Mouse (Mus musculus): ENCODE data around the gene Tulp2.
"Not testable (repeated sequence)": the region's sequence is repeated elsewhere in the genome, so short reads cannot be mapped to it uniquely, and the experiment has no call there.

Tulp2 gene

GRCm38 (mm10) chr7:45460377-45460776 is 21.3 kb upstream of the Tulp2 start:
- peak; percentile 79 to 84 for DNase-seq

GRCm38 (mm10) chr7:45460860-45461314 is 20.8 kb upstream of the Tulp2 start:
- DNase-seq: peak; percentile 68 to 79

- no peak for DNase-seq
These were observed 20.4 kb upstream of the Tulp2 start for GRCm38 (mm10) chr7:45461326-45461725.

GRCm38 (mm10) chr7:45461781-45462180 is 19.9 kb upstream of the Tulp2 start:
- no peak for DNase-seq

- DNase-seq: no peak
These were observed 19.4 kb upstream of the Tulp2 start for GRCm38 (mm10) chr7:45462325-45462724.

- DNase-seq: not testable (repeated sequence)
These were observed 18.8 kb upstream of the Tulp2 start for GRCm38 (mm10) chr7:45462868-45463267.

GRCm38 (mm10) chr7:45463987-45464778 is 17.5 kb upstream of the Tulp2 start:
- no peak for DNase-seq

- DNase-seq: no peak
These were observed 16.6 kb upstream of the Tulp2 start for GRCm38 (mm10) chr7:45465112-45465511.

GRCm38 (mm10) chr7:45465549-45465948 is 16.1 kb upstream of the Tulp2 start:
- DNase-seq: no peak

GRCm38 (mm10) chr7:45466283-45467089 is 15.2 kb upstream of the Tulp2 start, which contains the start of gene Bax:
Gene Bax (minus strand): TSS chr7:45466898.
- DNase-seq: peak; percentile 95 to 96

- no peak for DNase-seq
These were observed 14.5 kb upstream of the Tulp2 start for GRCm38 (mm10) chr7:45467090-45467670.

GRCm38 (mm10) chr7:45470869-45471268 is 10.8 kb upstream of the Tulp2 start:
- peak; percentile 67 to 87 for DNase-seq

- DNase-seq: peak; percentile 57 to 69
These were observed 6.2 kb upstream of the Tulp2 start for GRCm38 (mm10) chr7:45475291-45475969.

- DNase-seq: no peak
These were observed 5.2 kb upstream of the Tulp2 start for GRCm38 (mm10) chr7:45476453-45476852.

- peak; percentile 53 to 65 for DNase-seq
These were observed 4.7 kb upstream of the Tulp2 start for GRCm38 (mm10) chr7:45477003-45477402.

GRCm38 (mm10) chr7:45478774-45479173 is 2.9 kb upstream of the Tulp2 start:
- DNase-seq: no peak

- DNase-seq: not testable (repeated sequence)
These were observed 1.4 kb upstream of the Tulp2 start for GRCm38 (mm10) chr7:45480310-45480709.

GRCm38 (mm10) chr7:45482166-45482565 is 489 bp downstream of the Tulp2 start:
- no peak for DNase-seq

GRCm38 (mm10) chr7:45484985-45485384 is 3.3 kb downstream of the Tulp2 start:
- DNase-seq: not testable (repeated sequence)

GRCm38 (mm10) chr7:45486158-45486557 is 4.5 kb downstream of the Tulp2 start:
- DNase-seq: no peak

GRCm38 (mm10) chr7:45486761-45487415 is 5.2 kb downstream of the Tulp2 start, which contains the start of gene Gm45808:
Gene Gm45808 (minus strand): TSS chr7:45486811.
- DNase-seq: no peak

- DNase-seq: no peak
These were observed 6.2 kb downstream of the Tulp2 start for GRCm38 (mm10) chr7:45487861-45488292.

Measured in kidney, adult 8-10 months (tissue).